Mouse (Mus musculus): Measurements from ENCODE around the gene Itpr2. TPM values are rescaled to one million over a fixed set of nuclear protein-coding genes. Genes with fewer than 3 reads are reported as not detected.
"Not testable (repeated sequence)": the region's sequence is repeated elsewhere in the genome, so short reads cannot be mapped to it uniquely, and the experiment has no call there.

Gene Itpr2
- polyA plus RNA-seq, 1 experiment: 25.5 TPM

- TF ChIP-seq CTCF (IDR thresholded peaks at IDR 0.05; ENCODE audit: insufficient read depth, low read length) (no peak), POLR2A (IDR thresholded peaks at IDR 0.05; ENCODE audit: borderline replicate concordance, extremely low read depth, low read depth, low read length) (no peak)
- Histone ChIP-seq H3K4me3 (replicated peaks; ENCODE audit: extremely low read depth, low read depth, low read length) (no peak overlapping the region), H3K4me1 (ENCODE audit: control insufficient read depth, insufficient read depth, low read length) (peaks cover 20% of the 10 kb centered on the region)
- no peak for DNase-seq
- 66% methylated on average over 5 of the region's 5 CpGs for WGBS
Measured at GRCm38 (mm10) chr6:146478888-146479683, 22.9 kb downstream of the Itpr2 start.

GRCm38 (mm10) chr6:146476865-146477264, 25.2 kb downstream of the Itpr2 start:
- Histone ChIP-seq H3K4me1 (ENCODE audit: control insufficient read depth, insufficient read depth, low read length) (peaks cover 22% of the 10 kb centered on the region), H3K4me3 (replicated peaks; ENCODE audit: extremely low read depth, low read depth, low read length) (no peak overlapping the region)
- 49% methylated on average over 1 of the region's 1 CpGs for WGBS
- no peak for DNase-seq
- no peak for TF ChIP-seq CTCF (IDR thresholded peaks at IDR 0.05; ENCODE audit: insufficient read depth, low read length)
- TF ChIP-seq POLR2A (IDR thresholded peaks at IDR 0.05; ENCODE audit: borderline replicate concordance, extremely low read depth, low read depth, low read length): no peak

- DNase-seq: no peak
- TF ChIP-seq POLR2A (IDR thresholded peaks at IDR 0.05; ENCODE audit: borderline replicate concordance, extremely low read depth, low read depth, low read length) (no peak), CTCF (IDR thresholded peaks at IDR 0.05; ENCODE audit: insufficient read depth, low read length) (no peak)
- WGBS: 90% methylated on average over 4 of the region's 4 CpGs
- Histone ChIP-seq H3K4me3 (replicated peaks; ENCODE audit: extremely low read depth, low read depth, low read length) (no peak overlapping the region), H3K4me1 (ENCODE audit: control insufficient read depth, insufficient read depth, low read length) (peaks cover 12% of the 10 kb centered on the region)
Measured at GRCm38 (mm10) chr6:146474166-146474565, 27.9 kb downstream of the Itpr2 start.

- Histone ChIP-seq H3K4me1 (ENCODE audit: control insufficient read depth, insufficient read depth, low read length) (peaks cover 12% of the 10 kb centered on the region), H3K4me3 (replicated peaks; ENCODE audit: extremely low read depth, low read depth, low read length) (no peak overlapping the region)
- no peak for DNase-seq
- no peak for TF ChIP-seq POLR2A (IDR thresholded peaks at IDR 0.05; ENCODE audit: borderline replicate concordance, extremely low read depth, low read depth, low read length)
- no peak for TF ChIP-seq CTCF (IDR thresholded peaks at IDR 0.05; ENCODE audit: insufficient read depth, low read length)
- 38% methylated on average over 6 of the region's 6 CpGs for WGBS
Measured at GRCm38 (mm10) chr6:146473216-146473955, 28.6 kb downstream of the Itpr2 start.

GRCm38 (mm10) chr6:146470378-146470777, 31.6 kb downstream of the Itpr2 start:
- H3K4me1 ChIP-seq (ENCODE audit: control insufficient read depth, insufficient read depth, low read length): peaks cover 8% of the 10 kb centered on the region
- WGBS: 82% methylated on average over 4 of the region's 4 CpGs
- TF ChIP-seq POLR2A (IDR thresholded peaks at IDR 0.05; ENCODE audit: borderline replicate concordance, extremely low read depth, low read depth, low read length): no peak
- no peak for TF ChIP-seq CTCF (IDR thresholded peaks at IDR 0.05; ENCODE audit: insufficient read depth, low read length)
- DNase-seq: no peak
- H3K4me3 ChIP-seq (replicated peaks; ENCODE audit: extremely low read depth, low read depth, low read length): no peak overlapping the region

GRCm38 (mm10) chr6:146469936-146470335, 32.1 kb downstream of the Itpr2 start:
- WGBS: 70% methylated on average over 2 of the region's 2 CpGs
- Histone ChIP-seq H3K4me3 (replicated peaks; ENCODE audit: extremely low read depth, low read depth, low read length) (no peak overlapping the region), H3K4me1 (ENCODE audit: control insufficient read depth, insufficient read depth, low read length) (peaks cover 8% of the 10 kb centered on the region)
- TF ChIP-seq CTCF (IDR thresholded peaks at IDR 0.05; ENCODE audit: insufficient read depth, low read length) (no peak), POLR2A (IDR thresholded peaks at IDR 0.05; ENCODE audit: borderline replicate concordance, extremely low read depth, low read depth, low read length) (no peak)
- peak; percentile 37 for DNase-seq

- no peak for TF ChIP-seq POLR2A (IDR thresholded peaks at IDR 0.05; ENCODE audit: borderline replicate concordance, extremely low read depth, low read depth, low read length)
- TF ChIP-seq CTCF (IDR thresholded peaks at IDR 0.05; ENCODE audit: insufficient read depth, low read length): no peak
- peaks cover 3% of the 10 kb centered on the region; the same call in 1 of the 2 replicates for H3K4me1 ChIP-seq (ENCODE audit: control insufficient read depth, insufficient read depth, low read length)
- no peak overlapping the region for H3K4me3 ChIP-seq (replicated peaks; ENCODE audit: extremely low read depth, low read depth, low read length)
- DNase-seq: no peak
- WGBS: 77% methylated on average over 8 of the region's 8 CpGs
Measured at GRCm38 (mm10) chr6:146468361-146468760, 33.7 kb downstream of the Itpr2 start.

GRCm38 (mm10) chr6:146464645-146465042, 37.4 kb downstream of the Itpr2 start:
- not testable (repeated sequence) for H3K4me1 ChIP-seq (ENCODE audit: control insufficient read depth, insufficient read depth, low read length); H3K4me3 ChIP-seq (replicated peaks; ENCODE audit: extremely low read depth, low read depth, low read length); DNase-seq
- WGBS: 93% methylated on average over 2 of the region's 2 CpGs

GRCm38 (mm10) chr6:146464014-146464644, 37.9 kb downstream of the Itpr2 start:
- Histone ChIP-seq H3K4me1 (ENCODE audit: control insufficient read depth, insufficient read depth, low read length) (no peaks in the 10 kb centered on the region), H3K4me3 (replicated peaks; ENCODE audit: extremely low read depth, low read depth, low read length) (no peak overlapping the region)
- WGBS: 68% methylated on average over 8 of the region's 8 CpGs
- TF ChIP-seq CTCF (IDR thresholded peaks at IDR 0.05; ENCODE audit: insufficient read depth, low read length) (no peak), POLR2A (IDR thresholded peaks at IDR 0.05; ENCODE audit: borderline replicate concordance, extremely low read depth, low read depth, low read length) (no peak)
- DNase-seq: no peak
